Mouse (Mus musculus): ENCODE results near the gene Ift20. TPM values are rescaled to one million over a fixed set of nuclear protein-coding genes. Genes with fewer than 3 reads are reported as not detected.
A peak's percentile ranks its signal among the peaks of the same experiment; 100 is the strongest.

Gene Ift20
- 75.9 and 78.8 TPM in 2 replicates for polyA plus RNA-seq (2016; fragmentation: Nextera tagmentation; extraction: Ambion mirVana)

- WGBS = under 1% methylated on average over 52 of the region's 52 CpGs
- Histone ChIP-seq H3K4me3 (peak within 1 kb of the TSS; percentile 89), H3K9me3 (no peaks in the 10 kb centered on the region), H3K36me3 (replicated peaks) (peaks cover 54% of the 10 kb centered on the region), H3K27me3 (ENCODE audit: poor library complexity, severe bottlenecking) (no peaks in the 10 kb centered on the region), H3K4me1 (peaks cover 27% of the 10 kb centered on the region), H3K27ac (peak within 1 kb of the TSS; percentile 93)
- peak; percentile 99 for DNase-seq (ENCODE audit: extremely low spot score, low spot score)
These were observed at the start of gene Ift20, which contains the start of gene Tnfaip1 for GRCm38 (mm10) chr11:78536080-78536689. Gene Ift20, plus strand, starts transcription at chr11:78536361. Gene Tnfaip1, minus strand, starts transcription at chr11:78536332.

GRCm38 (mm10) chr11:78488168-78488567 is 48.0 kb upstream of the Ift20 start:
- H3K4me1 ChIP-seq = peaks cover 15% of the 10 kb centered on the region
- H3K4me3 ChIP-seq = peak overlapping the region; percentile 16; the same call in 1 of the 2 replicates
- H3K36me3 ChIP-seq (replicated peaks) = no peaks in the 10 kb centered on the region
- no peak overlapping the region for H3K27ac ChIP-seq
- H3K9me3 ChIP-seq = no peaks in the 10 kb centered on the region
- peak; percentile 79 for DNase-seq (ENCODE audit: extremely low spot score, low spot score)
- peaks cover 91% of the 10 kb centered on the region for H3K27me3 ChIP-seq (ENCODE audit: poor library complexity, severe bottlenecking)
- WGBS = 4% methylated on average over 8 of the region's 8 CpGs

- Histone ChIP-seq H3K27ac (peak overlapping the region; percentile 51; the same call in 1 of the 2 replicates), H3K4me1 (peaks cover 17% of the 10 kb centered on the region), H3K36me3 (replicated peaks) (no peaks in the 10 kb centered on the region), H3K4me3 (peak overlapping the region; percentile 46), H3K9me3 (no peaks in the 10 kb centered on the region), H3K27me3 (ENCODE audit: poor library complexity, severe bottlenecking) (peaks cover 95% of the 10 kb centered on the region)
- WGBS = 7% methylated on average over 48 of the region's 48 CpGs
- DNase-seq (ENCODE audit: extremely low spot score, low spot score) = peak; percentile 51
These were observed 45.4 kb upstream of the Ift20 start for GRCm38 (mm10) chr11:78490781-78491241.

GRCm38 (mm10) chr11:78495904-78496303 is 40.3 kb upstream of the Ift20 start:
- H3K4me3 ChIP-seq = peak overlapping the region; percentile 82; the same call in 1 of the 2 replicates
- no peaks in the 10 kb centered on the region for H3K9me3 ChIP-seq
- H3K4me1 ChIP-seq = peaks cover 49% of the 10 kb centered on the region
- peak; percentile 43 for DNase-seq (ENCODE audit: extremely low spot score, low spot score)
- no peak overlapping the region for H3K27ac ChIP-seq
- 3% methylated on average over 6 of the region's 6 CpGs for WGBS
- H3K36me3 ChIP-seq (replicated peaks) = no peaks in the 10 kb centered on the region
- H3K27me3 ChIP-seq (ENCODE audit: poor library complexity, severe bottlenecking) = peaks cover 86% of the 10 kb centered on the region

GRCm38 (mm10) chr11:78497071-78497541 is 39.1 kb upstream of the Ift20 start:
- Histone ChIP-seq H3K4me1 (peaks cover 46% of the 10 kb centered on the region), H3K9me3 (no peaks in the 10 kb centered on the region), H3K27ac (peak overlapping the region; percentile 83), H3K4me3 (peak overlapping the region; percentile 82), H3K36me3 (replicated peaks) (no peaks in the 10 kb centered on the region), H3K27me3 (ENCODE audit: poor library complexity, severe bottlenecking) (peaks cover 82% of the 10 kb centered on the region)
- DNase-seq (ENCODE audit: extremely low spot score, low spot score) = peak; percentile 55
- WGBS = 0% methylated on average over 44 of the region's 44 CpGs

GRCm38 (mm10) chr11:78497544-78498522 is 38.3 kb upstream of the Ift20 start, which contains the start of gene Sarm1:
Gene Sarm1, minus strand, starts transcription at chr11:78497754.
- no peaks in the 10 kb centered on the region for H3K9me3 ChIP-seq
- H3K27me3 ChIP-seq (ENCODE audit: poor library complexity, severe bottlenecking) = peaks cover 75% of the 10 kb centered on the region
- WGBS = 4% methylated on average over 36 of the region's 36 CpGs
- H3K27ac ChIP-seq = peak within 1 kb of the TSS; percentile 83
- H3K4me3 ChIP-seq = peak within 1 kb of the TSS; percentile 82
- H3K36me3 ChIP-seq (replicated peaks) = no peaks in the 10 kb centered on the region
- H3K4me1 ChIP-seq = peaks cover 46% of the 10 kb centered on the region
- peak; percentile 96 for DNase-seq (ENCODE audit: extremely low spot score, low spot score)

GRCm38 (mm10) chr11:78499004-78499403 is 37.2 kb upstream of the Ift20 start, which contains the start of gene Vtn:
Gene Vtn, plus strand, starts transcription at chr11:78499091.
- DNase-seq (ENCODE audit: extremely low spot score, low spot score) = no peak
- Histone ChIP-seq H3K36me3 (replicated peaks) (no peaks in the 10 kb centered on the region), H3K4me1 (peaks cover 46% of the 10 kb centered on the region), H3K27me3 (ENCODE audit: poor library complexity, severe bottlenecking) (peaks cover 68% of the 10 kb centered on the region), H3K27ac (peak within 1 kb of the TSS; percentile 83), H3K4me3 (peak within 1 kb of the TSS; percentile 82), H3K9me3 (no peaks in the 10 kb centered on the region)
- WGBS = 57% methylated on average over 7 of the region's 7 CpGs

- Histone ChIP-seq H3K9me3 (no peaks in the 10 kb centered on the region), H3K36me3 (replicated peaks) (no peaks in the 10 kb centered on the region), H3K4me1 (peaks cover 46% of the 10 kb centered on the region), H3K27ac (peak overlapping the region; percentile 26; the same call in 1 of the 2 replicates), H3K27me3 (ENCODE audit: poor library complexity, severe bottlenecking) (peaks cover 63% of the 10 kb centered on the region), H3K4me3 (peak overlapping the region; percentile 9)
- 54% methylated on average over 16 of the region's 16 CpGs for WGBS
- no peak for DNase-seq (ENCODE audit: extremely low spot score, low spot score)
These were observed 36.6 kb upstream of the Ift20 start for GRCm38 (mm10) chr11:78499543-78499942.

- DNase-seq (ENCODE audit: extremely low spot score, low spot score) = no peak
- peaks cover 51% of the 10 kb centered on the region for H3K27me3 ChIP-seq (ENCODE audit: poor library complexity, severe bottlenecking)
- peaks cover 45% of the 10 kb centered on the region for H3K4me1 ChIP-seq
- peak overlapping the region; percentile 9; the same call in 1 of the 2 replicates for H3K4me3 ChIP-seq
- no peak overlapping the region for H3K27ac ChIP-seq
- 83% methylated on average over 9 of the region's 9 CpGs for WGBS
- H3K36me3 ChIP-seq (replicated peaks) = peaks cover 9% of the 10 kb centered on the region
- H3K9me3 ChIP-seq = no peaks in the 10 kb centered on the region
These were observed 35.4 kb upstream of the Ift20 start for GRCm38 (mm10) chr11:78500623-78501202.

GRCm38 (mm10) chr11:78501529-78501928 is 34.6 kb upstream of the Ift20 start:
- Histone ChIP-seq H3K27ac (no peak overlapping the region), H3K36me3 (replicated peaks) (peaks cover 17% of the 10 kb centered on the region), H3K9me3 (no peaks in the 10 kb centered on the region), H3K27me3 (ENCODE audit: poor library complexity, severe bottlenecking) (peaks cover 43% of the 10 kb centered on the region), H3K4me1 (peaks cover 37% of the 10 kb centered on the region), H3K4me3 (no peak overlapping the region)
- 87% methylated on average over 20 of the region's 20 CpGs for WGBS
- DNase-seq (ENCODE audit: extremely low spot score, low spot score) = no peak

- Histone ChIP-seq H3K27me3 (ENCODE audit: poor library complexity, severe bottlenecking) (peaks cover 36% of the 10 kb centered on the region), H3K27ac (no peak within 1 kb of the TSS), H3K4me1 (peaks cover 23% of the 10 kb centered on the region), H3K9me3 (no peaks in the 10 kb centered on the region), H3K4me3 (no peak within 1 kb of the TSS), H3K36me3 (replicated peaks) (peaks cover 32% of the 10 kb centered on the region)
- 69% methylated on average over 7 of the region's 7 CpGs for WGBS
- no peak for DNase-seq (ENCODE audit: extremely low spot score, low spot score)
These were observed 33.1 kb upstream of the Ift20 start, which contains the start of gene Sebox for GRCm38 (mm10) chr11:78502909-78503650. Gene Sebox, plus strand, starts transcription at chr11:78503447.
